Mouse (Mus musculus) gastrocnemius, adult 2 months (tissue): ENCODE data around the gene Tfdp2. TPM values are rescaled to one million over a fixed set of nuclear protein-coding genes. Genes with fewer than 3 reads are reported as not detected.
"Not testable (repeated sequence)": the region's sequence is repeated elsewhere in the genome, so short reads cannot be mapped to it uniquely, and the experiment has no call there.

Source experiments
- DNase-seq: peaks from one replicate; pipeline ENCODE4 v3.0.0; 2022
- H3K27ac ChIP-seq: fragments of 200-600 bp; 2 replicates; pipeline ENCODE4 v1.8.1; 2022; ENCODE audit warnings: mild to moderate bottlenecking
- H3K4me3 ChIP-seq: fragments of 200-600 bp; 2 replicates; pipeline ENCODE4 v1.8.1; 2022; ENCODE audit warnings: mild to moderate bottlenecking, moderate library complexity
- CTCF ChIP-seq: fragments of 200-600 bp; IDR thresholded peaks from 2 replicates; pipeline ENCODE4 v1.8.1; 2022; ENCODE audit warnings: antibody characterized with exemption, mild to moderate bottlenecking, moderate library complexity
- intact Hi-C: fragments of 180-260 bp; cut with DNase I; formaldehyde crosslinking; loops from one replicate; pipeline ENCODE4 v1.15.1; 2025
- total RNA-seq, 2 experiments: library from RNA; stranded (reverse); gene quantifications; 2 replicates each; pipeline ENCODE4 v1.2.3; 2021

The Tfdp2 gene
- total RNA-seq, 2 experiments from 2014 or later: 37.3 to 54.8 TPM

- TF ChIP-seq CTCF: no peak
- H3K27ac ChIP-seq: no peak overlapping the region
- intact Hi-C loops: no loop called here
- no peak overlapping the region for H3K4me3 ChIP-seq
- no peak for DNase-seq
Observed at GRCm38 (mm10) chr9:96328226-96328625, 132.2 kb downstream of the Tfdp2 start.

GRCm38 (mm10) chr9:96331146-96331545 is 135.1 kb downstream of the Tfdp2 start:
- intact Hi-C loops: no loop called here
- DNase-seq: no peak
- no peak for TF ChIP-seq CTCF
- Histone ChIP-seq H3K4me3 (no peak overlapping the region), H3K27ac (no peak overlapping the region)

- no peak for DNase-seq
- Histone ChIP-seq H3K4me3 (no peak overlapping the region), H3K27ac (no peak overlapping the region)
- intact Hi-C loops: no loop called here
- no peak for TF ChIP-seq CTCF
Observed at GRCm38 (mm10) chr9:96345750-96346149, 149.7 kb downstream of the Tfdp2 start.

GRCm38 (mm10) chr9:96348885-96349284 is 152.8 kb downstream of the Tfdp2 start:
- intact Hi-C loops: no loop called here

GRCm38 (mm10) chr9:96350010-96350409 is 153.9 kb downstream of the Tfdp2 start:
- no peak overlapping the region for H3K4me3 ChIP-seq
- DNase-seq: peak; percentile 69
- H3K27ac ChIP-seq: peak overlapping the region; percentile 78
- TF ChIP-seq CTCF: peak; percentile 83
- intact Hi-C loops: loop anchor here (2.0 kb wide), 1 partner anchor 143 kb away; no protein-coding TSS in a partner anchor

More at GRCm38 (mm10) chr9:96348885-96349284, 152.8 kb downstream of the Tfdp2 start:
- Histone ChIP-seq H3K4me3 (no peak overlapping the region), H3K27ac (peak overlapping the region; percentile 38)
- DNase-seq: no peak
- no peak for TF ChIP-seq CTCF

GRCm38 (mm10) chr9:96350476-96350875 is 154.4 kb downstream of the Tfdp2 start:
- intact Hi-C loops: loop anchor here (2.0 kb wide), 1 partner anchor 142 kb away; no protein-coding TSS in a partner anchor
- Histone ChIP-seq H3K4me3 (no peak overlapping the region), H3K27ac (peak overlapping the region; percentile 78)
- no peak for TF ChIP-seq CTCF
- DNase-seq: no peak

GRCm38 (mm10) chr9:96351771-96352170 is 155.7 kb downstream of the Tfdp2 start:
- intact Hi-C loops: loop anchor here (2.0 kb wide), 1 partner anchor 141 kb away; no protein-coding TSS in a partner anchor
- not testable (repeated sequence) for DNase-seq, H3K4me3 ChIP-seq
- peak overlapping the region; percentile 78 for H3K27ac ChIP-seq

GRCm38 (mm10) chr9:96353121-96353769 is 157.2 kb downstream of the Tfdp2 start:
- TF ChIP-seq CTCF: no peak
- no peak for DNase-seq
- peak overlapping the region; percentile 67 for H3K27ac ChIP-seq

GRCm38 (mm10) chr9:96353799-96354198 is 157.7 kb downstream of the Tfdp2 start:
- intact Hi-C loops: no loop called here
- peak; percentile 66 for DNase-seq

More at GRCm38 (mm10) chr9:96353121-96353769, 157.2 kb downstream of the Tfdp2 start:
- intact Hi-C loops: no loop called here
- H3K4me3 ChIP-seq: no peak overlapping the region

GRCm38 (mm10) chr9:96360056-96360455 is 164.0 kb downstream of the Tfdp2 start:
- Histone ChIP-seq H3K27ac (no peak overlapping the region), H3K4me3 (no peak overlapping the region)
- DNase-seq: no peak
- intact Hi-C loops: loop anchor here (5.0 kb wide), 1 partner anchor 117 kb away; the partner anchor contains the start of gene Rnf7
- no peak for TF ChIP-seq CTCF

More at GRCm38 (mm10) chr9:96353799-96354198, 157.7 kb downstream of the Tfdp2 start:
- no peak overlapping the region for H3K4me3 ChIP-seq
- peak overlapping the region; percentile 67 for H3K27ac ChIP-seq
- no peak for TF ChIP-seq CTCF

- intact Hi-C loops: loop anchor here (5.0 kb wide), 1 partner anchor 114 kb away; the partner anchor contains the start of gene Rnf7
- TF ChIP-seq CTCF: no peak
- Histone ChIP-seq H3K27ac (peak overlapping the region; percentile 95), H3K4me3 (peak overlapping the region; percentile 90)
- peak; percentile 87 for DNase-seq
Observed at GRCm38 (mm10) chr9:96363581-96364140, 167.6 kb downstream of the Tfdp2 start.

- Histone ChIP-seq H3K4me3 (peak within 1 kb of the TSS; percentile 90), H3K27ac (peak within 1 kb of the TSS; percentile 95)
- intact Hi-C loops: loop anchor here (5.0 kb wide), 1 partner anchor 113 kb away; the partner anchor contains the start of gene Rnf7
- DNase-seq: peak; percentile 100
- peak; percentile 32; the same call in 1 of the 2 replicates for TF ChIP-seq CTCF
Observed at GRCm38 (mm10) chr9:96364141-96364838, 168.2 kb downstream of the Tfdp2 start, which contains the start of gene Atp1b3. Gene Atp1b3 (minus strand): TSS chr9:96364442.
